Mouse (Mus musculus) spleen, adult 2 months (tissue): ENCODE measurements around the gene BC037034. TPM values are rescaled to one million over a fixed set of nuclear protein-coding genes. Genes with fewer than 3 reads are reported as not detected.

Source experiments
- DNase-seq, 2 experiments: peaks; one replicate each; pipeline versions ENCODE4 v3.0.0 to v3.0.0-alpha.2; 2012 to 2021; ENCODE audit warnings: low spot score in 2 of 2, low read depth in 1 of 2
- H3K27ac ChIP-seq: fragments of 200-500 bp; 2 replicates; pipeline ENCODE4 v1.5.1; 2012; ENCODE audit warnings: low read length, inconsistent platforms; ENCODE audit not compliant: insufficient read depth
- H3K27me3 ChIP-seq: fragments of 200-500 bp; 2 replicates; pipeline ENCODE4 v1.6.1; 2012; ENCODE audit warnings: mild to moderate bottlenecking, moderate library complexity, low read length, inconsistent platforms; ENCODE audit not compliant: control insufficient read depth, insufficient read depth
- H3K36me3 ChIP-seq: fragments of 200-500 bp; 2 replicates; pipeline ENCODE4 v1.6.1; 2012; ENCODE audit warnings: mild to moderate bottlenecking, low read length, inconsistent platforms; ENCODE audit not compliant: control insufficient read depth, insufficient read depth
- H3K4me1 ChIP-seq: fragments of 200-500 bp; 2 replicates; pipeline ENCODE4 v1.6.1; 2011; ENCODE audit warnings: inconsistent platforms; ENCODE audit not compliant: control insufficient read depth, insufficient read depth, insufficient read length
- H3K4me3 ChIP-seq: fragments of 200-500 bp; 2 replicates; pipeline ENCODE4 v1.5.1; 2011; ENCODE audit warnings: mild to moderate bottlenecking, inconsistent platforms; ENCODE audit not compliant: insufficient read depth, insufficient read length; ENCODE audit errors: extremely low read depth
- CTCF ChIP-seq: fragments of 200-500 bp; IDR thresholded peaks from 2 replicates; pipeline ENCODE4 v1.5.1; 2011; ENCODE audit warnings: mild to moderate bottlenecking, inconsistent platforms; ENCODE audit not compliant: insufficient read depth, insufficient read length, insufficient replicate concordance; ENCODE audit errors: extremely low read depth
- POLR2A ChIP-seq: fragments of 200-500 bp; IDR thresholded peaks from 2 replicates; pipeline ENCODE4 v1.6.1; 2011; ENCODE audit warnings: low read depth, low read length, inconsistent platforms
- WGBS: fragments of 180-500 bp; shearing (Covaris S2); methylation state at CpG from one replicate; pipeline ENCODE4 v1.1.7; 2018; 5-methylcytosine and 5-hydroxymethylcytosine counted together
- polyA plus RNA-seq: library from polyadenylated mRNA; depleted of rRNA; stranded (reverse); fragments of >200 nt; gene quantifications from 2 replicates; pipeline ENCODE4 v1.2.3, GENCODE M21; 2012

The BC037034 gene
- polyA plus RNA-seq, 1 experiment: 114 TPM

- Histone ChIP-seq H3K27ac (no peak overlapping the region), H3K36me3 (no peaks in the 10 kb centered on the region), H3K4me3 (no peak overlapping the region), H3K4me1 (no peaks in the 10 kb centered on the region), H3K27me3 (peaks cover 1% of the 10 kb centered on the region; the same call in 1 of the 2 replicates)
- TF ChIP-seq CTCF (no peak), POLR2A (no peak)
- 81% methylated on average over 8 of the region's 8 CpGs for WGBS
- no peak for DNase-seq
These were observed 10.4 kb upstream of the BC037034 start for GRCm38 (mm10) chr5:138274186-138274585.

- Histone ChIP-seq H3K4me1 (no peaks in the 10 kb centered on the region), H3K36me3 (no peaks in the 10 kb centered on the region), H3K4me3 (no peak within 1 kb of the TSS), H3K27me3 (peaks cover 1% of the 10 kb centered on the region; the same call in 1 of the 2 replicates), H3K27ac (no peak within 1 kb of the TSS)
- DNase-seq: no peak
- 51% methylated on average over 12 of the region's 12 CpGs for WGBS
- TF ChIP-seq POLR2A (no peak), CTCF (no peak)
These were observed 8.6 kb upstream of the BC037034 start, which contains the start of gene Gal3st4 for GRCm38 (mm10) chr5:138272409-138272923. Gal3st4 (minus strand) TSS chr5:138272840.

GRCm38 (mm10) chr5:138271232-138271631 is 7.4 kb upstream of the BC037034 start:
- Histone ChIP-seq H3K4me1 (no peaks in the 10 kb centered on the region), H3K36me3 (peaks cover under 1% of the 10 kb centered on the region; the same call in 1 of the 2 replicates), H3K27me3 (peaks cover 1% of the 10 kb centered on the region; the same call in 1 of the 2 replicates), H3K4me3 (no peak overlapping the region), H3K27ac (no peak overlapping the region)
- WGBS: 64% methylated on average over 3 of the region's 3 CpGs
- TF ChIP-seq POLR2A: no peak
- TF ChIP-seq CTCF: no peak
- DNase-seq: no peak

GRCm38 (mm10) chr5:138268980-138269379 is 5.1 kb upstream of the BC037034 start:
- Histone ChIP-seq H3K4me3 (no peak overlapping the region), H3K27me3 (peaks cover 1% of the 10 kb centered on the region; the same call in 1 of the 2 replicates), H3K4me1 (peaks cover 5% of the 10 kb centered on the region; the same call in 1 of the 2 replicates), H3K27ac (no peak overlapping the region), H3K36me3 (peaks cover 1% of the 10 kb centered on the region; the same call in 1 of the 2 replicates)
- WGBS: 87% methylated on average over 4 of the region's 4 CpGs
- TF ChIP-seq CTCF (no peak), POLR2A (no peak)
- no peak for DNase-seq

- H3K36me3 ChIP-seq: peaks cover 1% of the 10 kb centered on the region; the same call in 1 of the 2 replicates
- H3K27ac ChIP-seq: no peak overlapping the region
- H3K4me3 ChIP-seq: no peak overlapping the region
- WGBS: 94% methylated on average over 3 of the region's 3 CpGs
- H3K4me1 ChIP-seq: peaks cover 16% of the 10 kb centered on the region; the same call in 1 of the 2 replicates
- H3K27me3 ChIP-seq: 0 out of 2 replicates have a peak, but pooled peaks cover 1% of the 10 kb centered on the region
- DNase-seq: no peak
- TF ChIP-seq CTCF: no peak
These were observed 3.3 kb upstream of the BC037034 start for GRCm38 (mm10) chr5:138267114-138267513.

GRCm38 (mm10) chr5:138265712-138266111 is 1.9 kb upstream of the BC037034 start:
- Histone ChIP-seq H3K27me3 (no peaks in the 10 kb centered on the region), H3K4me3 (no peak overlapping the region), H3K27ac (no peak overlapping the region), H3K36me3 (peaks cover 8% of the 10 kb centered on the region), H3K4me1 (peaks cover 17% of the 10 kb centered on the region; the same call in 1 of the 2 replicates)
- 95% methylated on average over 4 of the region's 4 CpGs for WGBS
- DNase-seq: no peak
- TF ChIP-seq CTCF (no peak), POLR2A (no peak)

- TF ChIP-seq POLR2A: no peak
- no peak for TF ChIP-seq CTCF
These were observed 360 bp upstream of the BC037034 start for GRCm38 (mm10) chr5:138264207-138264578.

More at GRCm38 (mm10) chr5:138264207-138264578, 360 bp upstream of the BC037034 start:
- no peak for DNase-seq
- Histone ChIP-seq H3K27ac (peak overlapping the region; percentile 27; the same call in 1 of the 2 replicates), H3K27me3 (no peaks in the 10 kb centered on the region), H3K4me3 (peak overlapping the region; percentile 88), H3K4me1 (peaks cover 17% of the 10 kb centered on the region; the same call in 1 of the 2 replicates), H3K36me3 (peaks cover 21% of the 10 kb centered on the region)
- WGBS: 5% methylated on average over 6 of the region's 6 CpGs
